Mouse (Mus musculus) T-helper 1 cell (primary cell): Measurements from ENCODE around the gene Ado.

Experiments
- in situ Hi-C: fragments of 300-600 bp; cut with MboI, MseI; formaldehyde crosslinking; loops from one replicate; pipeline ENCODE4 v1.15.1; 2025; ENCODE audit warnings: high pct_unique_total_duplicates

Ado gene

GRCm38 (mm10) chr10:67536621-67537141, 12.1 kb downstream of the Ado start:
- in situ Hi-C loops, result no loop called here

- in situ Hi-C loops, result no loop called here
These were observed 12.8 kb downstream of the Ado start for GRCm38 (mm10) chr10:67535972-67536371.

DNA sequence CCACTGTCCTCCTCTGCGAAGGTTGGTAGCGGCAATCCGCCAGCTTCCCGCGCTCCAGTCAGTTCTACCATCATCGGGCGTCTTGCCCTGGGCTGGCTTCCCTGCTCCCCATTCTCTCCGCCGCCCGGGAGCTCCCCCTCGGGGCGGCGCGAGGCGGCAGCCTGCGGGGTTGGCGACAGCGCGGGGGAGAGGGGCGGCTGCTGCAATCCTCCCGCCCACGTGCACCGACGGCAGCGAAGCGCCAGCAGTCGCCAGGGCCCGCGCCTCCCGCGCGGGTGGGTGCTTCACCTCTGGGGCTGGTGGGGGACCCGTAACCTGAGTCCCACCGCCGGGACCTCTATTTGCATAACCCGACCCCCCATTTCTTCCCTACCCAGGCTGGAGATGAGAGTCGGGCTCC, 13.5 kb downstream of the Ado start, which contains the start of gene Egr2:
TSS of gene Egr2 (plus strand) at position 220 of the 400 bp plus-strand sequence.
- in situ Hi-C loops, result no loop called here

DNA sequence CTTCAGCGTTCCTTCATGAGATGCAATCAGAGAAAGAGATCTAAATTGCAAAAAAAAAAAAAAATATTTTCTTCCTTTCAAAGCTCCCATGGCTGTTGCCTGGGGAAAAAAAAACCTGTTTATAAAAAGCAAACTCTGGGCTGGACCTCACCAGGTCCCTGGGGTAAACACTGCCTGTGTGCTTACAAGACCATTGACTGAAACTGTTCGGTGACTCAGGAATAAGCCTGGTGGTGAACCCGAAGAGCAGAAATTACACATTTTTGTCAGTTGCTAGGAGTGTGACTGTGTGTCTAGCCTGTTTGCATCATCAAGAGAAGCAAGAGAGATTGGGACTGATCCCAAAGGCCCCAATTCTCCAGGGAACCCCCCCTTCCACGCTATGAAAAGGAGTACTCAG, 19.0 kb downstream of the Ado start:
- in situ Hi-C loops, result no loop called here

DNA sequence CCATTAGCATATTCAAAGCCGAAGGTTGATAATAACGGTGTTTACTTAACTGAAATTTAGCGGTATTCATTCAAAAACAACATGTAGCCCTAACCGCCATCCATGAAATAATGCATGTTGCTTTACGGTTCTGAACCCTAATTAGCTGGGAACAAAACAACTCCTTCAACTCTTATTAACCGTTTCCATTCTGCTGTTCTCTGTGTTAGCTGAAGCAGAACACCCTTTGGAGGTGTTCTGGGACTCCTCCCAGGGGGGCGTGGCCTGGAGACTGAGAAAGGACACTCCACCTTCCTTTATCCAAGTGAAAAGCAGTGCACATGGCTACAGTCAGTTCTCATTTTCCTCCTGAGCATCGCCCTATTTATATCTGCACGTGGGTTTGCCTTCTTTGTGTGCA, 22.3 kb downstream of the Ado start:
- in situ Hi-C loops, result no loop called here

DNA sequence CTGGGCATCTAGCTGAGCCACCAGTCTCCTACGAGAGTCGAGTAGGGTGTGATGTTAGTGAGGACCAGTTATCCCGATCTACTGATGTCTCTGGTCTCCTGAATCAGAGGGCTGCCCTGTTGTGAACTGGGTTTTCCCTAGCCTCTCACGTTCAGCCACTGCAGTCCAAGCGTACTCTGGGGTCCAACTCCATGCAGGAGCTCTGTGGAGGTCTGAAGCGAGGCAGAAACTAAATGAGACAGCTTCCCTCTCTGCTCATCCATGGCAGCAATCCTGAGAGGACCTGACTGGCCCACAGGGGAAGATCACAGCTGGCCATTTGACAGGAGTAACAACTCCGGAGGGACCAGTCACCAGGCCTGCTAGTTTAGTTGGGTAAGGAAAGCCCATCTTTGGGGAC, 24.1 kb downstream of the Ado start:
- in situ Hi-C loops, result loop anchor here (5.0 kb wide), 1 partner anchor 107 kb away; no protein-coding TSS in a partner anchor

DNA sequence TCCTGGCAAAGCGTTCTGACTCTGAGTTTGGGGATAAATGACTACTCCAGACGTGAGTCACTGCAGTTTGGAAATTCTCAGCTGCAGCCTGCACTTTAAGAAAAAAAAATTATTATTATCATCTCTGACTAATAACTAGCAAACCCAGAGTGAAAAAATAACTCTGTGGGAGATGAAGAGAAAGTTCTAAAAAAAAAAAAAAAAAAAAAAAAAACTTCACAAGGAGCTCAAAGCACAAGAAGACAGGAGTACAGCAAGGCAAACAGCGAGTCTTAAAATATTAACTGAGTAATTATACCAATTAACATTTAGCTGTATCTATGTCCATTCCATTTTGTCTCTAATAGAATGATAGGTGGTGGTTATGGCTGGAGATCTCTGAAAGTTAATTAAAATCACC, 24.6 kb downstream of the Ado start:
- in situ Hi-C loops, result loop anchor here (5.0 kb wide), 1 partner anchor 107 kb away; no protein-coding TSS in a partner anchor

GRCm38 (mm10) chr10:67518733-67519132, 30.0 kb downstream of the Ado start:
- in situ Hi-C loops, result no loop called here

GRCm38 (mm10) chr10:67512871-67513270, 35.9 kb downstream of the Ado start:
- in situ Hi-C loops, result loop anchor here (5.0 kb wide), 1 partner anchor 196 kb away; no protein-coding TSS in a partner anchor

DNA sequence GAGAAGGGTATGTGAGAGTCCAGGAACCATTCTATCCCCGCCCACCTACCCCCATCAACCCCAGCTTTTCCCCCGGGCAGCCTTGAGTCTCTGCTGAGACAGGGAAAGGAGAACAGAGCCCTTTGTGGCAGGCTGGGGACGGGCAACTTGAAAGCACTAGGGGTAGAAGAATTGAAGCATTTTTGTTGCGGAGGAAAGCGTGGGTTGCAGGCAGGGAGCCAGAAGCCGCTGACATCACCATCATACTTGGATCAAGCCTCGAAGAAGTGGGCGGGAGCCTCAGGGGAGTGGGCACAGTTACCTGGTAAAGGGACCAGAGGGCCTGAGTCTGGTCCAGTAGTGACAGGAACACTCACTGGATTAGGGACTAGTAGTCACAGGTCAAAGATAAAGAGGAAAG, 36.5 kb downstream of the Ado start:
- in situ Hi-C loops, result loop anchor here (5.0 kb wide), 1 partner anchor 195 kb away; no protein-coding TSS in a partner anchor

- in situ Hi-C loops, result no loop called here
These were observed 43.5 kb downstream of the Ado start for GRCm38 (mm10) chr10:67505248-67505647.

DNA sequence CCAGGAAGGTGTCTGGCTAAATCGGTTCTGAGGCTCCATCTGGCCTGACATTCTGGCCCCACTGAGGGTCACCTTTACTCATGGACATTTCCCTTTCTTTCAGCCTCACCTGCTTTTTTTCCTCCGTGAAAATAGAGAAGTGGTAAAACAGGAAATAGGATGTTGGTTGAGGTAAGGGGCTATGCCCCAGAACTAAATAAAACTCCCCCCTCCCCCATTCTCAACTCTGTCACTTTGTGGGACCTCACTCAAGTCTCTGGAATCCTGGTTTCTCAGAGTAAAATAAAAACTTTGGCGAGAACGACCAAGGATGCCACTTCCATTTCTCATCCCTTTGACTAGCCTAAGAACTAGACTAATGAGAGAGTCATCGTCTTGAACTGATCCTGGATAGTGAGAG, 44.7 kb downstream of the Ado start:
- in situ Hi-C loops, result no loop called here

DNA sequence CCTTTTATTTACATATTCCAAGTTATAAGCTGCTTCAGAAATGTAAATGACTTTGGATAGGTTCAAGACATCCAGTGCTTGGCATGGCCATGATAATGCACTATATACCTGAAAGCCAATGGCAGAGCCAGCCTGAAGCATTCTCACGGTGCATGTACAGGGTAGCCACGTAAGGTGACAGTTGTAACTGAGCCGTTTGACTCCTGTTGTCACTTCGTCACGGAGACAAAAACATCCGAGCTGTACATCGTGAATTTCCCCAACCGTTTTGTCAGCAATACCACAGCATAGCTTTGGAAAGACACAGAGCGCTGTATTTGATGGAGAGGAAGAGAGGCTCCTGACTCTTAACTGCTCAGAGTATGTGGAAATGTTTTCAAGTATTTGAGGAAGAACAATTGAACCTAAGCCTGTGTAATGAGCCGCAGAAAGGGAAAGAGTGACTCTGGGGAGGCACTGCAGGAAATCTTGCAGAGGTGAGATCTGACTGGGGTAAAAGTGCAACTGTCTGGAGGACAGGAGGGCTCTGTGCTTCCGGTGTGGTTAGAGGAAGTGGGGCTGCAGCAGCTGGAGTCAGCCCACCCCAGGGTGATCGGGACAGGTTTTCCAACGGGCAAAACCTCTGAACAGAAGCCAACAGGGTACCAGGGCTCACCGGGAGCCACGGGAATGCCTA, 45.3 kb downstream of the Ado start:
- in situ Hi-C loops, result no loop called here

DNA sequence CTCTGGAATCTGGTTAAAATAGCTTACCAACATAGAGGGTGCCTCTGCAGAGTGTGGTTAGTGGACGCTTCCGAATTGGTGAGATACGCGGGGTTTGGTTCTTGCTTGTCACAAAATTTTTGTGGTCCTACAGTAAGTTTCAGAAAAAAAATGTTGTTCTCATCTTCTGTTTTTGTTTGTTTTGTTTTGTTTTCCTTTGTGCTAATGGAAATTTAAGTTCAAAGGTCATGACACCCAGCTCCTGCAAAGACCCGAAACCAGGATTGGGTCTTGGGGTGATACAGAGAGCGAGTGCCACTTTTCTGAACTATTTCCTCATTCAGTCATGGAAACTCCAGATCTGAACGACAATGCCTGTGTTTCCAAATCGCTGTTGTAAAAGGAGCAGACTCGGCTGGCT, 50.8 kb downstream of the Ado start:
- in situ Hi-C loops, result loop anchor here (25.0 kb wide), 2 partner anchors 386 to 1864 kb away; partner anchors contain the start of gene Cdk1

DNA sequence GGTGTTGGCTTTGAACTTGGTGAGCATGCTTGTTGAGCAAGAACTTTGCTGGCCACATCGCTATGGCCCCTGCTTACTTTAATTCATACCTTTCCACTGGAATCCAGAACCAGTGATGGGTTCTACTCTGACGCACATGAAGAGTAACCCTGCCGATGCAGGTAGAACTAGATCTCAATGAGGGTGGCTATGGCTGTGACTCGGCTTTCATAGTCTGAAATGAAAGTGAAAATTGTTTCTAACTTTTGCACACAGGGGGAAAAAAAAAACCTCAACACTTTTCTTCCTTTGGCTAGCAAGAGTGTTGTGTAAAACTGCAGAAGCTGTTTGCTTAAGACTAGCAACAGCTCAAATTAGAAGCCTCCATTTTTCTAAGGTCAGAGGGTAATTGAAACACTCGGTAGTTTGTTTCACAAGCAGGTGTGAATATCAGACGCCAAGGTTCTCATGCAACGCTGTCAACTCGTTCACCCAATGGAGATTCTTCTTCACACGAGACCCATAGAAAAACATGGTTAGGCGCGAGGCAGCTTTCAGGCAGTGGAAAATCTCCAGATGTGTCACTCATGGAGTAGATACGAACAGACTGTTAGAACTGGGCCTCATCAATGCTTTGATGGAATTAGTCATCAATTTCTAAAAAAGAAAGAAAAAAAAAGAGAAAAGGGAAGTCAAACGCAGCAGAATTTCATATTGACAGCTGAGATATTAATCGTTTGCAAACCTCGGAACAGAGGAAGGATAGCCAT, 51.4 kb downstream of the Ado start:
- in situ Hi-C loops, result loop anchor here (25.0 kb wide), 2 partner anchors 385 to 1865 kb away; partner anchors contain the start of gene Cdk1
